Mouse (Mus musculus) right cerebral cortex, adult 2 months (tissue): ENCODE measurements around the gene 9330182O14Rik.

Experiments used
- DNase-seq, 2 experiments: peaks; one replicate each; pipeline ENCODE4 v3.0.0; 2021 to 2022; ENCODE audit warnings: low spot score in 2 of 2

The 9330182O14Rik gene

DNA sequence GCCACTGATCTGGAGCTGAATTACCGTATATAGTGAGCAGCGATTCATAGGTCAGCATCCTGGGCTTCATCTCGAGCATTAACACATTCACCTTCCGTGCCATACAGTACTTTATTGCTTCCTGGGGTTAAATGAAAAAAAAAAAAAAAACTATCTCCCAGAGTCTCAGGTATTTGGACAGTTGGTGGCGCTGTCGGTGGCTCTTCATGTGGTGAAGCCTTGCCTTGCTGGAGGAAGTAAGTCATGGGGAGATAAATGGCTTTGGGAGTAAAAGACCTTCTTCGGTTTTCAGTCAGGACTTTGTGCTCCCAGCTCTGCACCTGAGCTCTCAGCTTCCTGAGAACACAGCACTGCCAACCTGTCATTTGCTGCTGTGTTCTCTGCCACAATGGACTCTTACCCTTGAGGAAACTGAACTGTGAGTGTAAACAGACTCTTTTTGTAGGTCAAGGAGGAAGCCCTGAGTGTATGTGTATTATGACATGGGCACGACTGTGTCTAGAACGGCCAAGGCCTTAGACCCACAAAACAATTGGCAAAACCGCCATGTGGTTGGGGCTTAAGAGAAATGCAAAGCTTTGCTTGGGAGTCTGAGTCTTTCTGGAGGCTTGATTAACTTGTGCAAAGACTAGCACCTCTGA, at the start of gene 9330182O14Rik:
Gene 9330182O14Rik, plus strand, starts transcription at position 214 of the 641 bp plus-strand sequence.
- no peak for DNase-seq

- DNase-seq, result peak; percentile 22 to 24
Measured at GRCm38 (mm10) chr15:40103304-40103703, 30.9 kb upstream of the 9330182O14Rik start.

- no peak for DNase-seq
Measured at GRCm38 (mm10) chr15:40105712-40106111, 28.5 kb upstream of the 9330182O14Rik start.

DNA sequence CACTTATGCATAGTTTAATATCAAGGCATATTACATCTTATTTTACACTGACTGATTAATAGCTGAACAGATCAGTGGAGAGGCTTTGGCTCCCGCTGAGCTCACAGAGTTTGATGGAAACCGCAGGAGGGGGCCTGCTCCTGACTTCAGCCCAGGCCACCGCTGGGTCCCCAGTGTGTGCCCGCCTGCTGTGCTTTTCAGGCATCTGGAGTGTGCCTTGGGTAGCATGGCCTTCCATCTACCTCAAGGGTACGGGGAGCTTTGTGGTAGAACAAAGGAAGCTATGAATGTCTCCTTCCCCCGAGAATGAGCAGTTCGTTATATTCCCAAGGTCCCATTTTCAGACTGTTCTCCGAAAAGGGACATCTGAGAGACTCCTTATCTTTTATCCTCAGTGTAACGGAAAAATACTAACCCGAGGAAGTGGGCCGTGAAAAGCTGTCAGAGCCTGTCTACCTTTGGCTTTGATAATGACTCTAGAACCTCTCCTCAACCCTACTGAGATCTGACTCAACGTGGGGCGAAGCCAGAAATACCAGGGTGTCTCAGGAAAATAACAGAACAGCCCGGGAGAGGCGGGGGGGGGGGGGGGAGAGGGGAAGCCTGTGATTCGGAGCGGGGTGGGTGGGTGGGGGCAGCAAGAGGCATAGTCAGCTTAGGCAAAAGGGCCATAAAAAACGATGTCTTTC, 20.1 kb upstream of the 9330182O14Rik start:
- no peak for DNase-seq

GRCm38 (mm10) chr15:40114600-40115271, 19.4 kb upstream of the 9330182O14Rik start:
- peak; percentile 45 to 55 for DNase-seq

- no peak for DNase-seq
Measured at GRCm38 (mm10) chr15:40116396-40116795, 17.8 kb upstream of the 9330182O14Rik start.

GRCm38 (mm10) chr15:40124211-40124953, 9.8 kb upstream of the 9330182O14Rik start:
- DNase-seq, result no peak

DNA sequence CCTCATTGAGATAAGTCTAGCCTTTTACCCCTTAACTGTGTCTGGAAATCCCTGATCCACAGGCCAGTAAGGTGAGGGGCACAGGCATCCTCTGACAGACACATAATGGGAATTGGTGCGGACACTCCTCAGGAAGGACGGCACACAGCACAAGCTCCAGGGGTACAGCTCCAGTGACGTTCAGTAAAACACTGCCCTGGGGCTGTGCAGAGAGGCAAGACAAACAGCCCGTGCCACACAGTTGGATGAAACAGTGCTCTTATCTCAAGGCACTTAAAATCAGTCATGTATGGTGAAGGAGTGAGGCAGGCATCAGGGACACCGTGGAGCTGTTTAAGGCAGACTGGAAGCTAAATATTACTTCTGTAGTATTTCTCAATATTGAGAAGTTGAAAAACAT, 4.7 kb upstream of the 9330182O14Rik start:
- DNase-seq, result no peak

GRCm38 (mm10) chr15:40130880-40131478, 3.2 kb upstream of the 9330182O14Rik start:
- peak; percentile 81 to 89 for DNase-seq

DNA sequence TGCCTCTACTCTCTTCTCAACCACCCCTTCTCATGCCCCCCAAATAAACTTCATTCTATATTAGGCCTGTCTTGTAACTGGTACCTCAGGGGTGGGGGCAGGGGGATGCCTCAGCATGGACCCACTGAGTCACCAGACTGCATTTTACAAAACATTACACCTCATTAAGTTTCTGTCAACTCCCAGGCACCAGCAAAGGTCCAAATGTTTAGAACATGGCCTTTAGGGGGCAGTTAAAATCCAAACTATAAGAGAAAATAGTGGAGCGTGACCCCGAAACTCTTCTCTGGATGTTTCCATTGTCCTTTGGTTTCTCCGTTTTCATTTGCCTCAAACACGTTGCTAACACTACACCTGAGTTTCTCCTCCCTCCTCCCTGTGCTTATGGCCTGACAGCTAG, 1.8 kb upstream of the 9330182O14Rik start:
- no peak for DNase-seq

GRCm38 (mm10) chr15:40144221-40144620, 10.1 kb downstream of the 9330182O14Rik start:
- peak; percentile 70 to 75 for DNase-seq

DNA sequence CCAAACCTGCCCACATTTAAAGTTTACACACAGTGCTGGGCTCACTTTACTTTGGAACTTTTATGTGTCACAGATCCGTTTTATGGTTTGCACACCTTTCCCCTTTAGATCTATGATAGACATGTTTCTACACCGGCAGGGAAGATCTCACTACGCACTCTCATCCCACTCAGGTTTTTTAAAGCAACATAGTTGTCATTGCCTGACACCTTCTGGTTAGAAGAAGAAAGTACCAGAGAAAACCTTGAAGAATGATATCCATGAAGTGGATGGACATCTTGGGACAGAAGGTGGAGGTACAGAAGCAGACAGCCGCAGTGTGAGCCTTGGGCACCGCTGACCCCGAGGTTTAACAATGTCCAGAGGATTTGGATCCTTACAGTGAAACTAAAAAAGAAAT, 23.5 kb downstream of the 9330182O14Rik start:
- DNase-seq, result no peak

DNA sequence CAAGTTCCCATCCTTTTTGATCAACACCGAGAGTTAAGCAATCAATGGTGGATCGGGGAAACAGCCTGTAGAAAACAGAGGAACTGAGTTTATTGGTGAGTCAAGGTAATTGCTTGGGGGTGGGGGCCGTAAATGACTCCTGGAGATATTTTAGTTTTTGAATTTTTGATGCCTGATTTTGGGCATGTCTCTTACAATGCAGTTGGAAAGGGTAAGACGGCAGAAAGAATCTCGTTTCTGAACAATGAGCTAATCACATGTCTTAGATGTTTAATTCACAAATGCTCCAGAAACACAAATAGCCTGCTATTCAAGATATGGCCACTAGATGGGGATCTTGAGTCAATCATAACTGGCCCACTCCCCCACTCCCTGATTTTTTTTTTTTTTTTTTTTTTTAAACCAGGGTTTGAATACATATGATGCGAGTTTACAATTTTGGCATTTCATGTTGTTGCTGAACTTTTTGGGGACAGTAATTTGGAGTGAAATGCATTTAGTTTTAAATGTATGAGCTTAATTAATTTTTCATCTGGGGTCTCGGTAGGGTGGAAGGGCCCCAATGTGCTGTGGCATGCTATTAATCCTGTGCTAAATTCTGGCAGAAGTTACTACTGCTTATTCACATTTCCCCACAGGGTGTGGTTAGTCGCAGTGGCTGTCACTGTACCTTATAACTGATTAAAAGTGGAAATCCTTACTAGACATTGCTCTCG, 32.6 kb downstream of the 9330182O14Rik start:
- DNase-seq, result peak; percentile 48 to 67

DNA sequence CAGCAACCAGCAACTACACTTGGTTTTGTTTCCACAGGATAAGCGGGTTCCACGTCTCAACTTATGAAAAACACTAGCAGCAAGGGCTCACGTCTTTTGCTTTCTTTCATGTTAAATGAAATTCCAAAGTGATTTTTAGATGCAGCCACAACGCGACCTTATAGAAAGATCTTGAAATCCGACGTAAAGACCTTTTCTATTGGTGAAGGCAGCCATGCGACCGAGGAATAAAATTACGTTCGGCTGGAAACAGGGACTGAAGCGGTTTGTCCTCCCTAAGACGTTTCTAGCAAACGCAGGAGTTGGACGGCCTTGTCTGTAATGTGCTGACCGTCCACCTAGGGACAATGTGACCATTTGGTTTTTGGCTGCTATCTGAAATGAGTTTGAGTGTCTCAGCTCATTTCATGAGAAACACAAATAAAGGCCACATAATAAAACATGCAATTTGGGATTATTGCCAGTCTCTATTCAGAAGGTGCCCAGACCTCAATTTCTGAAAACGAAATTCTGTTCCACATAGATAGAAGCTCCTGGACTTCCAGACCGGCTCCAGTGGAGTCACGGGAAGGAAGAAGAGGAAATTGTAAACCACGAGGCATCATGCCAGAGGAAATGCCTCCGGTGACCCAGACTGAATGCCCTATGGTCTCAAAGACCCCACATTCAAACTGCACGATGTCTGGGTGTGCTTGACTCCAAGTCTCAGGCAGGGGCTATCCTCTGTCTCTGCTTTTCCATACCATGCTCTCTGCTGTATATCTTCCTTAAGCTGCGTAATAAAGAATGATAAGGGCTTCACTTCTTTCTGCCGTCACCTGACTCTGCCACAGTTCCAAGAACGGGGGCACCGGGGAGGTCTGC, 33.3 kb downstream of the 9330182O14Rik start:
- peak in 1 of 2 experiments; percentile 10 for DNase-seq

DNA sequence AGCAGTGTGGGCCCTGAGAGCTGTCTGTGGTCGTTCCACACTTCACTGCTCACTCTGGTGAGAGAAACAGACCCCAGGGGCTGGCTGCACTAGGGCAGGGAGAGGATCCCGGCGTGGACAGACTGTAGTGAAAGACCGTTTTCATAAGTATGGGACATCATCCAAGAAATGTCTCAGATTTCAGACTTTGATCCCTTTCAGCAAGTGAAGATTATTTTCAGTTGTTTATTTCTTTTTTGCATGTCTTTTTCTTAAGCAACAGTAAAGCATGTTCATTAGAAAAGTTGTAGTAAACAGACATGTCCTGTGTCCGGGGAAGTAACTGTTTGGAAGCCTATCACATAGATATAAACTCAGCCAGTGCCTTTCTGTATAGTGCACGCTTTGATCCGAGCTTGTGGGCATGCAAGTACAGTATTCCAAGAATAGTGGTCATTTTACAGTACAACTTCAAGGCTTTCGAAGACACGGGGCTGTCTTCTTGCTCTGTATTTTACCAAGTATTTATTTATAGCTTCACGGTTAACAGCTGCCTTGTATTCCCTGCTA, 34.0 kb downstream of the 9330182O14Rik start:
- DNase-seq, result no peak

- DNase-seq, result no peak
Measured at GRCm38 (mm10) chr15:40169061-40169460, 34.9 kb downstream of the 9330182O14Rik start.

DNA sequence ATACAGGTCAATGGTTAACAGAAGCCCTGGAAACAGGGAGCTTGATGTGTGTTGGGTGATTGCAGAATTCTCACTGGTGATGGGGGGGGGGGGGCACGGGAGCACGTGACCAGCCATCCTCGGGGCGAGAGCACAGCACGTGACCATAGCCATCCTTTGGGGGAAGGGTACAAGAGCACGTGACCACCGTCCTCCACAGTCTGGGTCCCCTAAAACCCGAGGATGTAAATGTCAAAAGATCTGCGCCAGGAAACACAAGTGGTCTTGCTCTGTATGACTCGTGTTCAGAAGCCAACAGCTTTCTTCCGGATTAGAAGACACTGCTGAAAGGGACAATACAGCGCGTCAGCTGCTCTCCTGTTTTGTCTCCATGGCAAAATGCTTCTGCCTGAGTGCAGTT, 35.5 kb downstream of the 9330182O14Rik start:
- DNase-seq, result no peak

GRCm38 (mm10) chr15:40179423-40179822, 45.3 kb downstream of the 9330182O14Rik start:
- no peak for DNase-seq

DNA sequence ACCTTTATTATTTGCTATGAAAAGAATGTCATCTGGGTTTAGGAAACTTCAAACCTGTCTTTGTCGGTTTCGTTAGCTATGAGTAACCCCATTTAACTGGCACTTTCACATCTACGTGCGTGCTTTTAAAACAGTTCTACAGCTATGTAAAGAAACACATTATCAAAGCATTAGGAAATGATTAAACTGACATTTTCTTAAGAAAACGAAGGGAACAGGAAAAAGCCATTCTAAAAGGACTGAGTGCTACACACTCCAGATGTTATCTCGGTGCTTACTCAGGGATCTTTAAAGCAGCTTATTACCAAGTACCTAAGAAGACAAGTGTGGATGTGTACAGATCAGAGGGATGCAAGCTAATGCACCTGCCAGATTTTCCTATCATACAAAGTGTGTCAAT, 52.9 kb downstream of the 9330182O14Rik start:
- no peak for DNase-seq
